Mouse (Mus musculus) embryonic facial prominence, embryonic 15.5 days (tissue): ENCODE results near the gene Ghdc. TPM values are rescaled to one million over a fixed set of nuclear protein-coding genes. Genes with fewer than 3 reads are reported as not detected.
A peak's percentile ranks its signal among the peaks of the same experiment; 100 is the strongest.

ENCODE experiments used
- ATAC-seq: fragments of 200-750 bp; cut with Nextera tagmentation; 2 replicates; pipeline ENCODE4 v1.8.0; 2017; ENCODE audit warnings: low read depth, moderate TSS enrichment; ENCODE audit not compliant: insufficient number of reproducible peaks, low FRiP score, low TSS enrichment
- H3K27ac ChIP-seq: fragments of 300-500 bp; sonication (generic); replicated peaks from 2 replicates; pipeline ENCODE4 v1.5.1; 2015; ENCODE audit warnings: mild to moderate bottlenecking, inconsistent platforms
- H3K27me3 ChIP-seq: fragments of 300-500 bp; sonication (generic); 2 replicates; pipeline ENCODE4 v1.6.1; 2015; ENCODE audit warnings: inconsistent platforms
- H3K36me3 ChIP-seq: fragments of 300-500 bp; sonication (generic); 2 replicates; pipeline ENCODE4 v1.6.1; 2015; ENCODE audit warnings: mild to moderate bottlenecking, inconsistent platforms
- H3K4me1 ChIP-seq: fragments of 300-500 bp; sonication (generic); 2 replicates; pipeline ENCODE4 v1.6.1; 2015; ENCODE audit warnings: inconsistent platforms
- H3K4me2 ChIP-seq: fragments of 300-500 bp; sonication (generic); replicated peaks from 2 replicates; pipeline ENCODE4 v1.6.1; 2015; ENCODE audit warnings: mild to moderate bottlenecking, inconsistent platforms
- H3K4me3 ChIP-seq: fragments of 300-500 bp; sonication (generic); replicated peaks from 2 replicates; pipeline ENCODE4 v1.5.1; 2015; ENCODE audit warnings: mild to moderate bottlenecking, inconsistent platforms
- H3K9ac ChIP-seq: fragments of 300-500 bp; sonication (generic); 2 replicates; pipeline ENCODE4 v1.6.1; 2015; ENCODE audit warnings: inconsistent platforms
- H3K9me3 ChIP-seq: fragments of 300-500 bp; sonication (generic); replicated peaks from 2 replicates; pipeline ENCODE4 v1.6.1; 2016; ENCODE audit warnings: inconsistent platforms
- WGBS: fragments of 180-500 bp; shearing (Covaris S2); methylation state at CpG from one replicate; pipeline ENCODE4 v1.1.7; 2015; 5-methylcytosine and 5-hydroxymethylcytosine counted together
- polyA plus RNA-seq: library from polyadenylated mRNA; unstranded; fragments of >200 nt; fragmentation: Nextera tagmentation; extraction: Ambion mirVana; gene quantifications from 2 replicates; pipeline ENCODE4 v1.2.1, GENCODE M21; 2015

The Ghdc gene
- polyA plus RNA-seq = 7.2 and 9.2 TPM in 2 replicates

DNA sequence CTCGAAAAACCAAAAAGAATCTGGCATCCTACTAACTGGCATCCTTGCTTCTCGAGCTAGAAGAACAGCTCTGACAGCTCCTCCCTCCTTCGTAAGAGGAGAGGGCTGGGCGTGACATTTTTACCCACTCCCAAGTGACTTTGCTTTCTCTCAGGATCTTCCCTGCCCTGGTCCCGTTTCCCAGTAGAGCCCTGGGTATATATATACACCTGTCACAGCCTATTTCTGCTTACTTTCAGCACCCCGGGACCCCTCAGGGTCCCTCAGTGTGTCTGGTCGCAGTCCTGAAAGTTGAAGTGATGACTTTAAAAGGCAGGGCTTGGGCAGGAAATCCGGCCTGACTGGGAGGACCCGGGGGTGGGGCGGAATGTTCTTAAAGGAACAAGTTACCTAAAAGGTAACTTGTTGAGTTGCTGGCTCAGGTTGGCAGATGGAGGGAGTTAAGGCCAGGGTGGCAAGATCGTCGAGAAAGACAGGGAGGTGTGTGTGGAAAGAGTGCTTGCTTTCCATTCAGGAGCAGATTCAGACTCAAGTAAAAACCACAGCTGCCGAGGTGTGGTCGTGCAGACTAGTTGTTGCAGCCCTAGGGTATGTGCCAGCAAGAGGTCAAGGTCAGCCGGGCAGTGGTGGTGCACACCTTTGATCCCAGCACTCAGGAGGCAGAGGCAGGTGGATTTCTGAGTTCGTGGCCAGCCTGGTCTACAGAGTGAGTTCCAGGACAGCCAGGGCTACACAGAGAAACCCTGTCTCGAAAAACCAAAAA, at the start of gene Ghdc:
TSS of gene Ghdc (minus strand) at position 312 of the 763 bp plus-strand sequence.
- H3K4me2 ChIP-seq = peak within 1 kb of the TSS; percentile 56
- 16% methylated on average over 17 of the region's 17 CpGs for WGBS
- H3K4me1 ChIP-seq = peaks cover 9% of the 10 kb centered on the region
- ATAC-seq = peak; percentile 46; the same call in 1 of the 2 replicates
- peak within 1 kb of the TSS; percentile 39; the same call in 1 of the 2 replicates for H3K9ac ChIP-seq
- H3K27me3 ChIP-seq = no peaks in the 10 kb centered on the region
- H3K36me3 ChIP-seq = 0 out of 2 replicates have a peak, but pooled peaks cover 4% of the 10 kb centered on the region
- H3K9me3 ChIP-seq = no peaks in the 10 kb centered on the region
- peak within 1 kb of the TSS; percentile 60; the same call in 1 of the 2 replicates for H3K27ac ChIP-seq
- peak within 1 kb of the TSS; percentile 66 for H3K4me3 ChIP-seq

DNA sequence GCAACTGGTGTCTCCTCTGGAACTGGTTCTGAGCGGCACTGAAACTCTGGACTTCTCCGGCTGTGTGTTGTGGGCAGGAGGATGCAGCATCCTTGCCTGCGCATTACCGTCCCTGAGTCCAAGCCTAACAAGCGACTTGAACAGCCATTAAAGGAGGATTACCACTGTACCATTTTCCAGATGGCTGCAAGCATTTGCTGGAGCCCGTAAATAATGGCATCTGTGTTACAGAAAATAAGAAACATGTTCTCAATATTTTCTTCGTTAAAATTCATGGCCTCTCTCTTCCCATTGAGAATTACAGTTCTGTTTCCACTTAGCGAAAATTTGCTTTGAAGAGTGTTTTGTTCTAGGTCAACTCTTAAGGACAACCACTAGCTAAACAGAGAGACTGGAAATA, 49.3 kb upstream of the Ghdc start:
- WGBS = 33% methylated on average over 8 of the region's 8 CpGs

GRCm38 (mm10) chr11:100819626-100820025, 48.9 kb upstream of the Ghdc start:
- H3K27me3 ChIP-seq = no peaks in the 10 kb centered on the region; the same call in 1 of the 2 replicates
- no peaks in the 10 kb centered on the region for H3K9me3 ChIP-seq
- peaks cover 30% of the 10 kb centered on the region for H3K4me1 ChIP-seq
- ATAC-seq = no peak
- no peak overlapping the region for H3K4me3 ChIP-seq
- WGBS = 46% methylated on average over 16 of the region's 16 CpGs
- H3K4me2 ChIP-seq = no peak overlapping the region
- 0 out of 2 replicates have a peak overlapping the region, but pooled peaks have one; percentile 58 for H3K27ac ChIP-seq
- no peaks in the 10 kb centered on the region for H3K36me3 ChIP-seq
- no peak overlapping the region for H3K9ac ChIP-seq

More for the DNA sequence above, 49.3 kb upstream of the Ghdc start:
- no peaks in the 10 kb centered on the region; the same call in 1 of the 2 replicates for H3K27me3 ChIP-seq
- no peaks in the 10 kb centered on the region for H3K9me3 ChIP-seq
- peak; percentile 43; the same call in 1 of the 2 replicates for ATAC-seq
- H3K4me1 ChIP-seq = peaks cover 30% of the 10 kb centered on the region
- H3K36me3 ChIP-seq = no peaks in the 10 kb centered on the region
- H3K4me2 ChIP-seq = 0 out of 2 replicates have a peak overlapping the region, but pooled peaks have one; percentile 3
- H3K27ac ChIP-seq = 0 out of 2 replicates have a peak overlapping the region, but pooled peaks have one; percentile 58
- H3K9ac ChIP-seq = no peak overlapping the region
- no peak overlapping the region for H3K4me3 ChIP-seq

GRCm38 (mm10) chr11:100819048-100819447, 48.3 kb upstream of the Ghdc start:
- H3K9me3 ChIP-seq = no peaks in the 10 kb centered on the region
- H3K36me3 ChIP-seq = no peaks in the 10 kb centered on the region
- 70% methylated on average over 8 of the region's 8 CpGs for WGBS
- no peak for ATAC-seq
- H3K4me2 ChIP-seq = no peak overlapping the region
- no peaks in the 10 kb centered on the region; the same call in 1 of the 2 replicates for H3K27me3 ChIP-seq
- no peak overlapping the region for H3K4me3 ChIP-seq
- peaks cover 34% of the 10 kb centered on the region for H3K4me1 ChIP-seq
- H3K27ac ChIP-seq = no peak overlapping the region
- H3K9ac ChIP-seq = no peak overlapping the region

DNA sequence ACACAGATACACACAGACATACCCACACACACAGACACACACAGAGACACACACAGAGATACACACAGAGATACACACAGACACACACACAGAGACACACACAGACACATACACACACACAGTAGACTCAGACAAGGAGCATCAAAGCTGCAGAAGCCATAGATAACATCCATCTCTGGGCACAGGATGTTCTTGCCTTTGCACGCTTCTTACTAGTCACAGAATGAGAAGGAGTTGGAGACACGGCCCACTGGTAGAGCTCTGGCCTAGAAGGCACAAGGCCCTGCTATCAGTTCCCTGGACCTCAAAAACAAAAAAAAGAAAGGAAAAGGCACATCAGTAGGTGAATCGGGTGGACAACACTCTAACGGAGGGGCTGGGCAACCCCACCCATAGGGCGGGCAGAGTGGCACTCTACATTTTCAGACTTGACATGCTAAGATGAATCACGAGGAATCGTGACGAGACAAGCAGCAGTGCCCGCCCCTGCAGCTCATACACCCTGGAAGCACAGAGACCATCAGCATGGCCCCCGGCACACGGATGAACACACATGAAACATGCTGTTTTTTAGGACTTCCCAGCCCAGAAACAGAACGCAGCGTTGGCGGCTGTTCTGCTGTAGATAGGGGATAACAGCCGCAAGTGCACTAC, 47.7 kb upstream of the Ghdc start:
- Histone ChIP-seq H3K27me3 (no peaks in the 10 kb centered on the region; the same call in 1 of the 2 replicates), H3K9ac (no peak overlapping the region), H3K9me3 (no peaks in the 10 kb centered on the region), H3K4me1 (peaks cover 34% of the 10 kb centered on the region), H3K27ac (no peak overlapping the region), H3K4me2 (no peak overlapping the region), H3K4me3 (no peak overlapping the region), H3K36me3 (no peaks in the 10 kb centered on the region)
- WGBS = 86% methylated on average over 15 of the region's 15 CpGs
- ATAC-seq = no peak

- peaks cover 29% of the 10 kb centered on the region for H3K4me1 ChIP-seq
- no peaks in the 10 kb centered on the region for H3K36me3 ChIP-seq
- H3K4me2 ChIP-seq = no peak overlapping the region
- no peak for ATAC-seq
- 83% methylated on average over 9 of the region's 9 CpGs for WGBS
- no peak overlapping the region for H3K4me3 ChIP-seq
- no peak overlapping the region for H3K9ac ChIP-seq
- no peaks in the 10 kb centered on the region; the same call in 1 of the 2 replicates for H3K27me3 ChIP-seq
- no peak overlapping the region for H3K27ac ChIP-seq
- H3K9me3 ChIP-seq = no peaks in the 10 kb centered on the region
Observed at GRCm38 (mm10) chr11:100817311-100817710, 46.6 kb upstream of the Ghdc start.

DNA sequence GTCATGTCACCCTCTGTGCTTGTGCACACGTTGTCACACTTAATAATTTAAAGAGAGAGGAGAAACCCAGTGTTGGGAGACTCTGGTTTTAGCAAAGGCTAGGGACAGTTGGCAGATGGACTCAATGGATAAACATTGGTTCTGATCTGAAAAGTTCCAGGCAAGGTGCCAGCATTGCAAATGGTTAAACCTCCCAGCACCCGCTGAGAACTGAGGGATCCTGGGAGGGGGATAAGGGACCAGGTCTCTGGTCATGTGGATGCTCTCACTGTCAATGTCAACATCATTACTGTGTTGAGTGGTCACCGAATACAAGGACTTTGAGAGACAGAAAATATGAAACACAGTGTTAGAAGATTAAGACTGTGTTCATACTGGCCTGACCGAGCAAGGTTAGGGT, 46.0 kb upstream of the Ghdc start:
- Histone ChIP-seq H3K9ac (no peak overlapping the region), H3K4me3 (no peak overlapping the region), H3K9me3 (no peaks in the 10 kb centered on the region), H3K27me3 (no peaks in the 10 kb centered on the region; the same call in 1 of the 2 replicates), H3K36me3 (no peaks in the 10 kb centered on the region), H3K4me1 (peaks cover 27% of the 10 kb centered on the region), H3K4me2 (no peak overlapping the region), H3K27ac (no peak overlapping the region)
- 79% methylated on average over 4 of the region's 4 CpGs for WGBS
- no peak for ATAC-seq

DNA sequence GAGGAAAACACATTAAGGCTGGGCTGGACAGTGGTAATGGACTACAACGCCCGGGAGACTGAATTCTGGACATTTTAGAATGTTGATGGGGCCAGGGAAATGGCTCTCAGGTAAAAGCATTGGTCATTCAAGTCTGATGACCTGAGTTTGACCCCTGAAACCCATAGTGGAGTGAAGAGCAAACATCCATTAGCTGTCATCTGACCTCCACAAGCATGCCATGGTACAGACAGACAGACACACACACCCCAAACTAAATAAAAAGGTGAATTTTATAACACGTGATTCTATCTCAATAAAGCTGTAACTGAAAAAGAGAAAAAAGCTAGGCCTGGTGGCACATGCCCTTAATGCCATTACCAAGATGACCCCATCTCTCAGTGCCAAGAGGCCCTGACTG, 45.6 kb upstream of the Ghdc start:
- Histone ChIP-seq H3K4me3 (no peak overlapping the region), H3K27me3 (no peaks in the 10 kb centered on the region; the same call in 1 of the 2 replicates), H3K4me2 (no peak overlapping the region), H3K27ac (no peak overlapping the region), H3K9ac (no peak overlapping the region), H3K9me3 (no peaks in the 10 kb centered on the region), H3K4me1 (peaks cover 27% of the 10 kb centered on the region), H3K36me3 (no peaks in the 10 kb centered on the region)
- 79% methylated on average over 3 of the region's 3 CpGs for WGBS
- no peak for ATAC-seq

GRCm38 (mm10) chr11:100814498-100814897, 43.7 kb upstream of the Ghdc start:
- H3K36me3 ChIP-seq = no peaks in the 10 kb centered on the region
- H3K4me1 ChIP-seq = peaks cover 15% of the 10 kb centered on the region
- no peak overlapping the region for H3K27ac ChIP-seq
- 43% methylated on average over 13 of the region's 13 CpGs for WGBS
- H3K9me3 ChIP-seq = no peaks in the 10 kb centered on the region
- no peak for ATAC-seq
- H3K9ac ChIP-seq = no peak overlapping the region
- no peak overlapping the region for H3K4me3 ChIP-seq
- no peak overlapping the region for H3K4me2 ChIP-seq
- H3K27me3 ChIP-seq = no peaks in the 10 kb centered on the region; the same call in 1 of the 2 replicates

- ATAC-seq = no peak
- Histone ChIP-seq H3K9me3 (no peaks in the 10 kb centered on the region), H3K4me1 (peaks cover 5% of the 10 kb centered on the region), H3K4me2 (no peak overlapping the region), H3K9ac (no peak overlapping the region), H3K27ac (no peak overlapping the region), H3K36me3 (peaks cover 2% of the 10 kb centered on the region; the same call in 1 of the 2 replicates), H3K27me3 (no peaks in the 10 kb centered on the region), H3K4me3 (no peak overlapping the region)
- WGBS = 75% methylated on average over 2 of the region's 2 CpGs
Observed at GRCm38 (mm10) chr11:100811132-100811531, 40.4 kb upstream of the Ghdc start.

GRCm38 (mm10) chr11:100810516-100810915, 39.8 kb upstream of the Ghdc start:
- Histone ChIP-seq H3K27ac (0 out of 2 replicates have a peak overlapping the region, but pooled peaks have one; percentile 28), H3K36me3 (peaks cover 4% of the 10 kb centered on the region; the same call in 1 of the 2 replicates), H3K27me3 (no peaks in the 10 kb centered on the region), H3K9me3 (no peaks in the 10 kb centered on the region), H3K4me3 (no peak overlapping the region), H3K9ac (no peak overlapping the region), H3K4me2 (no peak overlapping the region), H3K4me1 (peaks cover 5% of the 10 kb centered on the region)
- ATAC-seq = no peak; the same call in 1 of the 2 replicates
- WGBS = 38% methylated on average over 9 of the region's 9 CpGs
